ENCODE assay signal across 39 mouse cellular contexts in the genomic region with DNA sequence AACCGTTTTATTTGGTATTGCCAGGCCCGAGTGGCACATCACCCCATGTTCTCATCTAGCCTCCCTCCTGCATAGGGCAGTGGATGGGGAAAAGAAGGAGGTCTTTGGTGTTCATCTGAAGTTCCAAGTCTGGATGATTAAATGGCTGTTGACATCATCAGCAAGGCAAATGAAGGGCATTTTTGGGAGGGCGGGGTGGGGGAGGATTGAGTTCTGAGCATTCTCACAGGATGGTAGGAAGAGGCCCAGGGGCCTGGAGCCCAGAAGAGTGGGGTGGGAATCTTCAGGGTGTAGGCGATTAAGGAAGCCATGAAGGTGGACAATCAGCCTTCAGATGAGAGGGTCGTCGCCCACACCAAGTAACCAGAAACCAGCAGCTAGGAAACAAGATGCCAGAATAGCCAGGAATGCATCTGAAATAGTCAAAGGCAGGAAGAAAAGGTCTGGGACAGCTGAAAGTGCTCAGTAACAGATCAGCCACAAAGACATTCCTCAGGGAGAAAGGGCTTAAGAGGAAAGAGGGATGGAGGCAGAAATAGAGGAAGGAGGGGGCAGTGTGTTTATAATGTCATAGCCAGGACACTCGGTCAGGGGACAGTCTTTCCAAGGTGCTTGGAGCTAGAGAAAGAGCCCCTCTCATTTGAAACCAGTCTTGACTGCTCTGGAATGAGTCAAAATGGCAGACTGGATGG. TPM values are rescaled to one million over a fixed set of nuclear protein-coding genes. Genes with fewer than 3 reads are reported as not detected.
"Had no signal": no experiment of that assay in that cellular context is flagged by ENCODE, and none has a peak within 500 bp of the region (broad histone marks: within the 10 kb centered on the region; RNA-seq: fewer than 3 reads in every experiment).

No protein-coding gene starts in this region.

- H3K4me3 ChIP-seq: gastrocnemius, adult 2 months; heart, embryonic 10.5 days; heart, embryonic 12.5 days; hindbrain, embryonic 10.5 days; hindbrain, embryonic 12.5 days; intestine, embryonic 15.5 days; left cerebral cortex, adult 2 months; limb, embryonic 13.5 days; limb, embryonic 15.5 days; liver, embryonic 12.5 days had no signal

- ATAC-seq: hindbrain, embryonic 16.5 days; inflammation-experienced regulatory T-cells, adult 6 months; intestine, embryonic 15.5 days; intestine, postnatal 0 days; liver, embryonic 12.5 days had no signal

- H3K4me2 ChIP-seq: heart, embryonic 12.5 days; hindbrain, embryonic 12.5 days; hindbrain, embryonic 14.5 days; intestine, embryonic 15.5 days; limb, embryonic 13.5 days; limb, embryonic 15.5 days; liver, embryonic 12.5 days had no signal

- H3K27me3 ChIP-seq: heart, embryonic 12.5 days; intestine, embryonic 15.5 days; limb, embryonic 13.5 days; limb, embryonic 15.5 days; liver, embryonic 12.5 days had no signal

- H3K9me3 ChIP-seq: heart, embryonic 10.5 days; heart, embryonic 12.5 days; hindbrain, embryonic 10.5 days; hindbrain, embryonic 12.5 days; intestine, embryonic 15.5 days; limb, embryonic 13.5 days; limb, embryonic 15.5 days had no signal

- DNase-seq: gastrocnemius, adult 2 months; gastrocnemius, postnatal 10 days; gastrocnemius, postnatal 25 days; heart, postnatal 10 days; heart, postnatal 4 days; kidney, adult 18-20 months; kidney, adult 8-10 months; kidney, postnatal 10 days; kidney, postnatal 25 days; kidney, postnatal 4 days; layer of hippocampus, adult 9-11 months had no signal

- H3K4me1 ChIP-seq: intestine, embryonic 15.5 days; liver, embryonic 12.5 days had no signal

- H3K36me3 ChIP-seq: heart, embryonic 10.5 days; heart, embryonic 12.5 days; hindbrain, embryonic 10.5 days; hindbrain, embryonic 12.5 days; intestine, embryonic 15.5 days; limb, embryonic 13.5 days; limb, embryonic 15.5 days; liver, embryonic 12.5 days had no signal

- H3K9ac ChIP-seq: heart, embryonic 12.5 days; hindbrain, embryonic 12.5 days; hindbrain, embryonic 14.5 days; intestine, embryonic 15.5 days; limb, embryonic 13.5 days; limb, embryonic 15.5 days; liver, embryonic 12.5 days had no signal

- H3K27ac ChIP-seq: gastrocnemius, adult 2 months; heart, embryonic 10.5 days; hindbrain, embryonic 10.5 days; hindbrain, embryonic 12.5 days; hindbrain, embryonic 14.5 days; intestine, embryonic 15.5 days; left cerebral cortex, adult 2 months; limb, embryonic 13.5 days; limb, embryonic 15.5 days; liver, embryonic 12.5 days had no signal

RNA-seq across cellular contexts. Expression of gene I0C0044D17Rik, which starts 20.4 kb away (rescaled TPM):
- total RNA-seq: gastrocnemius, adult 2 months; gastrocnemius, postnatal 10 days; gastrocnemius, postnatal 25 days; gastrocnemius, postnatal 4 days; granulocyte monocyte progenitor cell, adult 5-6 weeks; heart, adult 8-10 months; heart, postnatal 10 days; heart, postnatal 25 days; heart, postnatal 4 days; layer of hippocampus, adult 18-20 months; layer of hippocampus, adult 8-10 months; layer of hippocampus, postnatal 14 days; left cerebral cortex, adult 2 months; left cerebral cortex, postnatal 14 days; left cerebral cortex, postnatal 36 days; liver, adult 2 months had no signal
- polyA plus RNA-seq: heart, embryonic 10.5 days; heart, embryonic 12.5 days; heart, embryonic 14.5 days; heart, embryonic 16.5 days; hindbrain, embryonic 10.5 days; hindbrain, embryonic 12.5 days; hindbrain, embryonic 14.5 days; hindbrain, embryonic 16.5 days; inflammation-experienced regulatory T-cells, adult 6 months; intestine, embryonic 15.5 days; intestine, postnatal 0 days; kidney, embryonic 14.5 days; kidney, embryonic 16.5 days; limb, embryonic 11.5 days; limb, embryonic 13.5 days; limb, embryonic 15.5 days; liver, adult 2 months; liver, embryonic 12.5 days had no signal

RNA-seq across cellular contexts. Expression of gene Kank4, which starts 26.7 kb away (rescaled TPM):
- total RNA-seq: granulocyte monocyte progenitor cell, adult 5-6 weeks; liver, adult 2 months had no signal
- polyA plus RNA-seq: inflammation-experienced regulatory T-cells, adult 6 months had no signal
